Mouse (Mus musculus) brain, embryonic 14.5 days (tissue): ENCODE measurements around the gene Fam173b. TPM values are rescaled to one million over a fixed set of nuclear protein-coding genes. Genes with fewer than 3 reads are reported as not detected.
"Not testable (repeated sequence)": the region's sequence is repeated elsewhere in the genome, so short reads cannot be mapped to it uniquely, and the experiment has no call there.

Experiments used
- DNase-seq: peaks from one replicate; pipeline ENCODE4 v3.0.0-alpha.2; 2011; ENCODE audit warnings: low read depth
- CTCF ChIP-seq: fragments of 200-500 bp; IDR thresholded peaks from 2 replicates; pipeline ENCODE4 v1.5.1; 2012; ENCODE audit warnings: inconsistent platforms, mild to moderate bottlenecking, moderate library complexity, borderline replicate concordance; ENCODE audit not compliant: insufficient read depth, insufficient read length; ENCODE audit errors: extremely low read depth
- POLR2A ChIP-seq: fragments of 200-500 bp; IDR thresholded peaks from 2 replicates; pipeline ENCODE4 v1.6.1; 2012; ENCODE audit warnings: mild to moderate bottlenecking, inconsistent platforms, borderline replicate concordance; ENCODE audit not compliant: poor library complexity, insufficient read depth, insufficient read length, severe bottlenecking; ENCODE audit errors: extremely low read depth
- polyA plus RNA-seq: library from polyadenylated mRNA; depleted of rRNA; stranded (reverse); fragments of >200 nt; gene quantifications from 2 replicates; pipeline ENCODE4 v1.2.3, GENCODE M21; 2012

The Fam173b gene
- polyA plus RNA-seq, 1 experiment: 13.4 TPM

DNA sequence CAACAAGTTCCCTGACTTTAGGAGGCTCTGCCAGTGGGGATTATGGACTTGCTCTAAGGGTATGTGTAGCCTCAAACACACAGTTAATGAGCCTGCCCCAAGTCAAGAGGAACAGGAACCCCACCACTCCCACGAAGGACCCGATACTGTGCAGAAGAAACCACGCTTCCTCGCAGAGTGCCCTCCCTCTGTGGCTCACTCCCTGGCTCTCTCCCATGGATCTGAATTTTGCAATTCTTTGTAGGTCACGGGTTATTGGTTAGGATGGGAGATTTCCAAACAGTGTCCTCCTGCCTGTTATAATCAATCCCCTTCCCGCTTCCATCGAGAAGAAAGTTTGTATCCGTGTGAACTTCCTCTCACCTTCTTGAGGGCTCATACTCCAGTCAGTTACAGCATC lies 30.7 kb upstream of the Fam173b start:
- TF ChIP-seq CTCF (no peak), POLR2A (no peak)
- DNase-seq: no peak

DNA sequence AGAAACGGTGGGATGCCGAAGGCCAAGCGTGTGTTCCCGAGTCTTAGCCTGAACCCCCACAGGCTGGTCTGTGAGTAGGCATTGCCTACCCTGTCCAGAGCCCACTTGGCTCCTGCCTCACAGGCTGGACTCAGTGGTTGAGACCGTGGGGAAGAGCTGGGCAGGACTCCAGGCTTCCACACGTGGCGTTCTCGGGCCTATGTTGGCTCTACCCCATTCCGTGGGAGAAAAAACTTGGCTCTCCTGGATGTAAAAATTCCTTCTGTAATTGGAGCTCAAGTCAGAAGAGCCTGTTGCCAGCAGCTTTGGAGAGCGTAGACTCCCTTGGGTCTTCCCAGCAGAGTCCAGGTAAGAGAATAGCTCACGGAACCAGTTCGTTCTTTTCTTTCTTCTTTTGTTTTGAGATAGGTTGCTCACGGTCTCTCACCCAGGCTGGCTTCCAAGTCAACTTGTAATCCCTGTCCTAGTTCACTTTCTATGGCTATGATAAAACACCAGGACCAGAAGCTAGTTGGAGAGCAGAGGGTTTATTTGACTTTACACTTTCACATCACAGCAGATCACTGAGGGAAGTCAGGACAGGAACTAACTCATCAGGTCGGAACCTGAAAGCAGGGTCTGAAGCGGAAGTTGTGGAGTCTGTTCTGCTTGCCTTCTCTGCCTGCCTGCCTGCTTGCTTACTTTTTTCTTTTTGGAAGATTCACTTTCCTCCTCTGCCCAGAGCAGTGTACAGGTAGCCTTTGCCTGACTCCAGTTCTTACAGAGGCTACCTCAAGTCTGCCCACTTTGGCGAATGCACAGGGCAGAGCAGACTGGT lies 29.5 kb upstream of the Fam173b start:
- TF ChIP-seq POLR2A: no peak
- TF ChIP-seq CTCF: no peak
- no peak for DNase-seq

DNA sequence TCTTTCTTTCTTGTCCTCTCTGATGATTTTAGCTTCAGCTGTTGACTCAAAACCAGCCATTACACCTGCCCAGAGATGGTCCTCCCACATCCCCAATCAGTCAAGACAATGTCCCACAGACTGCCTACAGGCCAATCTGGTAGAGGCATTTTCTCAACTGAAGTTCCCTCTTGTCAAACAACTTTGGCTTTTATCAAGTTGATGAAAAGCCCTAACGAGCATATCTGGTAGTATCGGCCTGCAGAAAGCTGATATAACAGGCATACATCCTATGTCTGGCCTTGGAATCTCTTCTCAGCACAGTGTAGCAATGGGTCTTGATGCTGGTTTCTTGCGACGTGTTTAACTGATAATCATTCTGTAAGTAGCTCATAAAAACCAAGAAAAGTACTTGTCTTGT lies 28.4 kb upstream of the Fam173b start:
- DNase-seq: no peak
- TF ChIP-seq POLR2A (no peak), CTCF (no peak)

DNA sequence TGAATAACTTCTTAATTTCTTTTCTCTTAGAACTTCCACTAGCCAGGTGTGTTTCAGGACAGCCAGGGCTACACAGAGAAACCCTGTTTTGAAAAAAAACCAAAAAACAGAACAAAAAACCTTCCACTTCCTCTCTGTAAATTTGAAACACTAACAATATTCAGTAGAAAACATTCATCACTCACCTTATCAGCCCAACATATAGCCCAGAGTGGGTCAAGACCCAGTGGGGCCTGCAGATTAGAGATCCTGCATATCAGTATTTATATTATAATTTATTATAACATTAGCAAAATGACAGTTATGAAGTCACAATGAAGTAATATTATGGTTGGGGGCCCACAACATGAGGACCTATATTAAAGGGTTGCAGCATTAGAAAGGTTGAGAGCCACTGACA lies 28.0 kb upstream of the Fam173b start:
- no peak for TF ChIP-seq POLR2A
- TF ChIP-seq CTCF: no peak
- DNase-seq: no peak

DNA sequence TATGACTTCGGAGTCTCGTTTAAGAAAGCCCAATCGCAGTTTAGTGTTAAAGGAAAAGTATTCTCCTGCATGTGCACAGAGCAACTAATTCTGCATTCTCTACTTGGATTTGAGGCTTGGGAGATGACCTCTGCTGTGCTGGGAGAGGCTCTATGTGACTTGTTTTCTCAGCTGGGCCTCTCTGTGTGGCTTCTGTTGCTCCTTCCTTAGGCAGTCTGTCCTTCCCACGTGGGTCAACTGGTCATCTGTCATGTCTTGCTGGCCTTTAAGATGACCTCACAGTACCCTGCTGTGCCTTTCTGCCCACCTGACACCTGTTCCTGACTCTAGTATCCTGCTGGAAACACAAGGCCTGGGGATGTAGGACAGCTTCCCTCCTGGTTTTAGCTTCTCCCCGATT lies 25.6 kb upstream of the Fam173b start:
- no peak for TF ChIP-seq CTCF
- TF ChIP-seq POLR2A: no peak
- DNase-seq: no peak

DNA sequence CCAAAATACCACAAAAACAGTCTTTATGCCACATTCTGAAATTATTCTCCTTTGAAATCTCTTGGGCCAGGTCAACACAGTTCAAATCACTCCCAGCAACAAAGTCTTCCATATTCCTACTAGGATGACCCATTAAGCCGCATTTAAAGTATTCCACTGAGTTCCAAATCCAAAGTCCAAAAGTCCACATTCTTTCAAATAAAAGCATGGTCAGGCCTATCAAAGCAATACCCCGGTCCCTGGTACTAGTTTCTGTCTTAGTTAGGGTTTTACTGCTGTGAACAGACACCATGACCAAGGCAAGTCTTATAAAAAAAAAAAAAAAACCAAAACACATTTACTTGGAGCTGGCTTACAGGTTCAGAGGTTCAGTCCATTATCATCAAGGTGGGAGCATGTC lies 20.6 kb upstream of the Fam173b start:
- not testable (repeated sequence) for DNase-seq

DNA sequence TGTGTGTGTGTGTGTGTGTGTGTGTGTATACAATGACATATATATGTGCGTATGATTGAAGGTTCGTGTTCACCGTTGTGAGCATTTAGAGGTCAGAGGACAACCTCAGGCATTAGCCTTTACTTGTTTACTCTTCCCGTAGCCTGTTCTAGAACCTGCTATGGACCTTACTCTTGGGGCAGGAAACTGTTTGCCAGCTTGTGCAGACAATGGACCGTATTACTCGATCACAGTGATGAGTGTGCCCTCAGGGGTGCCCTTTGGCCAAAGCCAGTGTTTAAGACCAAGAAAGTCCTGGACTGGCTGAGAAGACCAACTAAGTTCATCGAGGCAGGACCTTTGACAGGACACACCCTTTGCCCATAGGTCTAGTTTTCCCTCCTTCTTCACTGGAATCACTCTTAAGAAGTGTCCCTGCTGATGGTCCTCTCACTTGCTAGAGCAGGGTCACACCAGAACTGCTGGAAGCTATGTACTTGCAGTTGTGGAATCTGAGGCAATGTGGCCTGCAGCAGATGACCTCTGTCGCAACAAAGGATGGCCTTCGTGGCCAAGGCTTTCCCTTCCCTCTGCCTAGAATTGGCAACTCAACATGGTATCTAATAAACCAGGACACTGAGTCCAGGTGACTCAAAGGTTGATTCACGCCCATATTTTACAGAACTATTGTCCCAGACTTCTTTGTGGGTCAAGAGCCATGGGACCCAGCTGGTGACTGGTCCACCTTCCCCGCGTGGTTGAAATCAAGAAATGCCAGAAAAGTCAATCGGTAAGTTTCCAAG lies 18.2 kb upstream of the Fam173b start:
- no peak for DNase-seq
- no peak for TF ChIP-seq CTCF
- no peak for TF ChIP-seq POLR2A

DNA sequence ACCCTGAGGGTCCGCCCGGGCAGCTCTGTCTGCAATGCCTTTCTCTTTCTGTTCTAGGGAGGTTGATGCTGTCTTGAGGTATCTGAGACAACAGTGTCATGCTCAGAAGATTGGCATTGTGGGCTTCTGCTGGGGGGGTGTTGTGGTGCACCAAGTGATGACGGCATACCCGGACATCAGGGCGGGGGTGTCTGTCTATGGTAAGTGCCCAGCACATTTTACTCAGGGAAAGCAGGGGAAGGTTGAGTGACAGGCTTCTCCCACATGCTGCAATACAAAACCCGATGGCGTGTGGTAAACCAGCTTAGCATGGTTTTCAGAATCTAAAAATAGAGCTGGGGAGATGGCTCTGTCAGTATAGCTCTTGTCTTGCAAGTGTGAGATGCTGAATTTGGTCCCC lies 16.4 kb upstream of the Fam173b start:
- TF ChIP-seq POLR2A (no peak), CTCF (no peak)
- DNase-seq: no peak

DNA sequence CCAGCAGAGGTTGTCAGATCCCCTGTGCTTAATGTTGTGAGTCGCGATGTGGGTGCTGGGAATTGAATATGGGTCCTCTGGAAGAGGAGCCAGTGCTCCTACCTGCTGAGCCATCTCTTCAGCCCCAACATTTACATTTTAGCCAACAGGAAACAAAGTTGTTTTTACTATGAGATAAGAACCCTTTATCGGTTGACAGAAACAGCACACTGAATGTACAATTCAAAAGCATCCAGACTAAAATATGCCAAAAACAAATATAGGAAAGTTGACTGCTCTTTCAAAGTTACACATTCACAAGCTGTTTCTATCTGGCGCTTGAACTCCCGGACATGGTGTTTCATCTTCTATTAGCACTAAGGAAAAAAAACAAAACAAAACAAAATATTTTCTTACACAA lies 15.6 kb upstream of the Fam173b start:
- TF ChIP-seq CTCF: no peak
- TF ChIP-seq POLR2A: no peak
- DNase-seq: no peak

GRCm38 (mm10) chr15:31586519-31586918 lies 15.1 kb upstream of the Fam173b start:
- TF ChIP-seq POLR2A (no peak), CTCF (peak; percentile 98)
- DNase-seq: peak; percentile 91

- DNase-seq: no peak
- no peak for TF ChIP-seq POLR2A
- TF ChIP-seq CTCF: no peak
Measured at GRCm38 (mm10) chr15:31587789-31588188, 13.9 kb upstream of the Fam173b start.
